Mouse (Mus musculus): ENCODE results near the gene Bmper.

GRCm38 (mm10) chr9:23433238-23433637, 210.4 kb downstream of the Bmper start:
- TF ChIP-seq CTCF (IDR thresholded peaks at IDR 0.05; ENCODE audit: borderline replicate concordance, insufficient read depth, low read length) (no peak), POLR2A (IDR thresholded peaks at IDR 0.05; ENCODE audit: low read depth, low read length) (no peak)

Measured in embryonic fibroblast, embryonic 13.5 days (primary cell).